Mouse (Mus musculus): ENCODE data around the gene Pde2a.

Pde2a gene

GRCm38 (mm10) chr7:101421529-101421928 is at the start of gene Pde2a:
TSS of gene Pde2a (plus strand) at chr7:101421691.
- in situ Hi-C loops (cut with MboI) = no loop called here

- in situ Hi-C loops (cut with MboI) = no loop called here
Measured at GRCm38 (mm10) chr7:101373082-101373481, 48.4 kb upstream of the Pde2a start.

- in situ Hi-C loops (cut with MboI) = no loop called here
Measured at GRCm38 (mm10) chr7:101374155-101374554, 47.3 kb upstream of the Pde2a start.

- in situ Hi-C loops (cut with MboI) = no loop called here
Measured at GRCm38 (mm10) chr7:101376701-101377340, 44.7 kb upstream of the Pde2a start.

- in situ Hi-C loops (cut with MboI) = no loop called here
Measured at GRCm38 (mm10) chr7:101377741-101378262, 43.7 kb upstream of the Pde2a start.

GRCm38 (mm10) chr7:101378285-101378684 is 43.2 kb upstream of the Pde2a start:
- in situ Hi-C loops (cut with MboI) = no loop called here

GRCm38 (mm10) chr7:101378796-101379465 is 42.6 kb upstream of the Pde2a start:
- in situ Hi-C loops (cut with MboI) = no loop called here

GRCm38 (mm10) chr7:101379732-101380131 is 41.8 kb upstream of the Pde2a start:
- in situ Hi-C loops (cut with MboI) = no loop called here

- in situ Hi-C loops (cut with MboI) = no loop called here
Measured at GRCm38 (mm10) chr7:101381512-101381911, 40.0 kb upstream of the Pde2a start.

GRCm38 (mm10) chr7:101382378-101382777 is 39.1 kb upstream of the Pde2a start:
- in situ Hi-C loops (cut with MboI) = no loop called here

GRCm38 (mm10) chr7:101383756-101384155 is 37.7 kb upstream of the Pde2a start:
- in situ Hi-C loops (cut with MboI) = no loop called here

GRCm38 (mm10) chr7:101384931-101385330 is 36.6 kb upstream of the Pde2a start:
- in situ Hi-C loops (cut with MboI) = no loop called here

- in situ Hi-C loops (cut with MboI) = no loop called here
Measured at GRCm38 (mm10) chr7:101385331-101385733, 36.2 kb upstream of the Pde2a start.

GRCm38 (mm10) chr7:101385866-101386452 is 35.5 kb upstream of the Pde2a start:
- in situ Hi-C loops (cut with MboI) = no loop called here

- in situ Hi-C loops (cut with MboI) = no loop called here
Measured at GRCm38 (mm10) chr7:101389256-101389655, 32.2 kb upstream of the Pde2a start.

- in situ Hi-C loops (cut with MboI) = no loop called here
Measured at GRCm38 (mm10) chr7:101391909-101392479, 29.5 kb upstream of the Pde2a start.

GRCm38 (mm10) chr7:101393015-101393414 is 28.5 kb upstream of the Pde2a start:
- in situ Hi-C loops (cut with MboI) = no loop called here

- in situ Hi-C loops (cut with MboI) = no loop called here
Measured at GRCm38 (mm10) chr7:101393694-101394504, 27.6 kb upstream of the Pde2a start.

- in situ Hi-C loops (cut with MboI) = no loop called here
Measured at GRCm38 (mm10) chr7:101394569-101394968, 26.9 kb upstream of the Pde2a start.

GRCm38 (mm10) chr7:101395471-101395870 is 26.0 kb upstream of the Pde2a start:
- in situ Hi-C loops (cut with MboI) = no loop called here

- in situ Hi-C loops (cut with MboI) = no loop called here
Measured at GRCm38 (mm10) chr7:101397175-101397574, 24.3 kb upstream of the Pde2a start.

- in situ Hi-C loops (cut with MboI) = no loop called here
Measured at GRCm38 (mm10) chr7:101401510-101401909, 20.0 kb upstream of the Pde2a start.
